13 mouse cellular contexts compared by ENCODE assay signal in the genomic region with DNA sequence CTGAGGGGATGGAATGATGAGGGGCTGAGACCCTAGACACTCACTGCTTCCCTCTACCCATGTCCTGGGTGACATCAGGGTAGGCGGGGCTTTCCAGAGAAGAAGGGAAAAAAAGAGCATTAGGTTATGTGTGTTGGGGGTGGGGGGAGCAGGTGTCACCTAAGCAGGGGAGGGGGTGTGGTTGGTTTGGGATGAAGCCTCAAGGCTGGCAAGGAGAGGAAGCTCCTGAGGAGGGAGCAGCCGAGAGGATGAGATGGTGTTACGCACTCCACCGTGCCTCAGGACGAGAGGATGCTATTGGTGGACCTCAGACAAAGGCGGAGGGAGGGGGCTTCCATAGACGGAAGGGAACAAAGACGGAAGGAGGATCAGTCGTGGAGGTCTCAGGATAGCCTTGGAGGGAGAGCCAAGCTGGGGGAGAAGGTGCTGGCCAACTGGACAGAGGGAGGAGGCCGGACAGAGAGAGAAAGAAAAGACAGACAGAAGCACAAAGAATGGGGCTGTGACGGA. TPM values are rescaled to one million over a fixed set of nuclear protein-coding genes. Genes with fewer than 3 reads are reported as not detected.
DNase-seq lines count a peak whose midpoint lies in the region; ATAC-seq lines count a peak whose summit lies in the region.
"Had no signal": no experiment of that assay in that cellular context is flagged by ENCODE, and none has a peak within 500 bp of the region (broad histone marks: within the 10 kb centered on the region; RNA-seq: fewer than 3 reads in every experiment).

No protein-coding gene starts in this region.

- H3K4me2 ChIP-seq in forebrain, embryonic 16.5 days (ENCODE audit: low read length) = peak overlapping the region; percentile 90
- peak overlapping the region; percentile 99 for H3K4me2 ChIP-seq in midbrain, embryonic 13.5 days (replicated peaks)
- H3K4me2 ChIP-seq: heart, embryonic 13.5 days had no signal

- H3K4me3 ChIP-seq in forebrain, embryonic 16.5 days (replicated peaks; ENCODE audit: low read length) = peak overlapping the region; percentile 57
- H3K4me3 ChIP-seq in midbrain, embryonic 13.5 days (replicated peaks) = peak overlapping the region; percentile 76
- H3K4me3 ChIP-seq: erythroblast, embryonic 14.5 days; heart, embryonic 13.5 days had no signal

- no peaks in the 10 kb centered on the region for H3K27me3 ChIP-seq in forebrain, embryonic 16.5 days (replicated peaks; ENCODE audit: control insufficient read depth, insufficient read depth, low read length)
- H3K27me3 ChIP-seq in midbrain, embryonic 13.5 days = no peaks in the 10 kb centered on the region

- 8% methylated on average over 11 of the region's 11 CpGs for WGBS in forebrain, embryonic 16.5 days
- WGBS in midbrain, embryonic 13.5 days = 5% methylated on average over 11 of the region's 11 CpGs

- peaks cover 73% of the 10 kb centered on the region for H3K4me1 ChIP-seq in forebrain, embryonic 16.5 days (replicated peaks; ENCODE audit: control insufficient read depth, insufficient read depth, low read length)
- peaks cover 90% of the 10 kb centered on the region for H3K4me1 ChIP-seq in midbrain, embryonic 13.5 days (replicated peaks)

- peak overlapping the region; percentile 94 for H3K27ac ChIP-seq in forebrain, embryonic 16.5 days (ENCODE audit: low read length)
- peak overlapping the region; percentile 99 for H3K27ac ChIP-seq in midbrain, embryonic 13.5 days
- H3K27ac ChIP-seq: heart, embryonic 13.5 days; liver, embryonic 14.5 days had no signal

- peaks cover 15% of the 10 kb centered on the region for H3K36me3 ChIP-seq in forebrain, embryonic 16.5 days (ENCODE audit: control insufficient read depth, insufficient read depth)
- peaks cover 40% of the 10 kb centered on the region for H3K36me3 ChIP-seq in midbrain, embryonic 13.5 days
- H3K36me3 ChIP-seq: heart, embryonic 13.5 days had no signal

- H3K9me3 ChIP-seq in forebrain, embryonic 16.5 days (ENCODE audit: control insufficient read depth, low read length) = no peaks in the 10 kb centered on the region
- no peaks in the 10 kb centered on the region for H3K9me3 ChIP-seq in midbrain, embryonic 13.5 days
- H3K9me3 ChIP-seq: heart, embryonic 13.5 days had no signal

- peak; percentile 42 for DNase-seq in cerebellum, adult 11 months
- no peak for DNase-seq in cerebellum, postnatal 36 days
- peak; percentile 80 to 84 for DNase-seq in cerebellum, postnatal 14 days
- no peak for DNase-seq in lung, postnatal 10 days
- DNase-seq in lung, adult 18-20 months = no peak
- DNase-seq in lung, postnatal 36 days = no peak
- DNase-seq: adrenal gland, adult 8-10 months; kidney, postnatal 4 days had no signal

- peak; percentile 83 for ATAC-seq in forebrain, embryonic 16.5 days
- peak; percentile 84 for ATAC-seq in midbrain, embryonic 13.5 days

- peak overlapping the region; percentile 89 for H3K9ac ChIP-seq in forebrain, embryonic 16.5 days (replicated peaks; ENCODE audit: low read depth, low read length)
- peak overlapping the region; percentile 99 for H3K9ac ChIP-seq in midbrain, embryonic 13.5 days (replicated peaks)
- H3K9ac ChIP-seq: heart, embryonic 13.5 days; liver, embryonic 14.5 days had no signal

RNA-seq across cellular contexts. Expression of gene Apc2, which starts 5.0 kb away (rescaled TPM):
- polyA plus RNA-seq in forebrain, embryonic 16.5 days (2015; fragmentation: Nextera tagmentation; extraction: Ambion mirVana) = 222 and 234 TPM in 2 replicates
- polyA plus RNA-seq in midbrain, embryonic 13.5 days (2015; fragmentation: Nextera tagmentation; extraction: Ambion mirVana) = 182 and 209 TPM in 2 replicates
- polyA plus RNA-seq: erythroblast, embryonic 14.5 days had no signal

RNA-seq across cellular contexts. Expression of gene Rps15, which starts 8.5 kb away (rescaled TPM):
- 531 and 538 TPM in 2 replicates for polyA plus RNA-seq in forebrain, embryonic 16.5 days (2015; fragmentation: Nextera tagmentation; extraction: Ambion mirVana)
- 631 and 653 TPM in 2 replicates for polyA plus RNA-seq in midbrain, embryonic 13.5 days (2015; fragmentation: Nextera tagmentation; extraction: Ambion mirVana)

RNA-seq across cellular contexts. Expression of gene 2310011J03Rik, which starts 19.6 kb away (rescaled TPM):
- polyA plus RNA-seq in forebrain, embryonic 16.5 days (2015; fragmentation: Nextera tagmentation; extraction: Ambion mirVana) = 32.5 and 34.2 TPM in 2 replicates
- polyA plus RNA-seq in midbrain, embryonic 13.5 days (2015; fragmentation: Nextera tagmentation; extraction: Ambion mirVana) = 27.8 and 33.4 TPM in 2 replicates

RNA-seq across cellular contexts. Expression of gene Pcsk4, which starts 28.6 kb away (rescaled TPM):
- 3.1 and 3.9 TPM in 2 replicates for polyA plus RNA-seq in forebrain, embryonic 16.5 days (2015; fragmentation: Nextera tagmentation; extraction: Ambion mirVana)
- polyA plus RNA-seq in midbrain, embryonic 13.5 days (2015; fragmentation: Nextera tagmentation; extraction: Ambion mirVana) = 1.9 and 2.1 TPM in 2 replicates

RNA-seq across cellular contexts. Expression of gene Reep6, which starts 29.0 kb away (rescaled TPM):
- 2.2 and 3.2 TPM in 2 replicates for polyA plus RNA-seq in forebrain, embryonic 16.5 days (2015; fragmentation: Nextera tagmentation; extraction: Ambion mirVana)
- 3.0 and 3.1 TPM in 2 replicates for polyA plus RNA-seq in midbrain, embryonic 13.5 days (2015; fragmentation: Nextera tagmentation; extraction: Ambion mirVana)

Comparison
In these comparisons a context has a peak if more than half of its experiments do, and no peak if none do; other contexts are left out.
1. DNase-seq: peak in cerebellum, adult 11 months (single experiment) and cerebellum, postnatal 14 days (2 of 2); none in cerebellum, postnatal 36 days (0 of 2), lung, postnatal 10 days (single experiment), lung, adult 18-20 months (0 of 2) and lung, postnatal 36 days (single experiment).